Mouse (Mus musculus): ENCODE data around the gene Actn2. TPM values are rescaled to one million over a fixed set of nuclear protein-coding genes. Genes with fewer than 3 reads are reported as not detected.

The Actn2 gene
- polyA plus RNA-seq, 1 experiment from 2014 or later, result 1.7 TPM

GRCm38 (mm10) chr13:12327577-12327976 is 13.0 kb downstream of the Actn2 start:
- Histone ChIP-seq H3K27ac (ENCODE audit: low read depth, low read length) (no peak overlapping the region), H3K36me3 (ENCODE audit: control insufficient read depth, insufficient read depth, low read length) (no peaks in the 10 kb centered on the region), H3K9me3 (ENCODE audit: control insufficient read depth, low read length) (no peaks in the 10 kb centered on the region), H3K4me3 (ENCODE audit: low read length) (no peak overlapping the region), H3K9ac (ENCODE audit: low read depth, low read length) (no peak overlapping the region), H3K4me2 (replicated peaks; ENCODE audit: low read depth, low read length) (no peak overlapping the region), H3K4me1 (ENCODE audit: control insufficient read depth, insufficient read depth, low read length) (no peaks in the 10 kb centered on the region), H3K27me3 (ENCODE audit: control insufficient read depth, insufficient read depth, low read length) (no peaks in the 10 kb centered on the region)
- ATAC-seq (ENCODE audit: low FRiP score, low TSS enrichment), result no peak
- WGBS, result 92% methylated on average over 6 of the region's 6 CpGs

DNA sequence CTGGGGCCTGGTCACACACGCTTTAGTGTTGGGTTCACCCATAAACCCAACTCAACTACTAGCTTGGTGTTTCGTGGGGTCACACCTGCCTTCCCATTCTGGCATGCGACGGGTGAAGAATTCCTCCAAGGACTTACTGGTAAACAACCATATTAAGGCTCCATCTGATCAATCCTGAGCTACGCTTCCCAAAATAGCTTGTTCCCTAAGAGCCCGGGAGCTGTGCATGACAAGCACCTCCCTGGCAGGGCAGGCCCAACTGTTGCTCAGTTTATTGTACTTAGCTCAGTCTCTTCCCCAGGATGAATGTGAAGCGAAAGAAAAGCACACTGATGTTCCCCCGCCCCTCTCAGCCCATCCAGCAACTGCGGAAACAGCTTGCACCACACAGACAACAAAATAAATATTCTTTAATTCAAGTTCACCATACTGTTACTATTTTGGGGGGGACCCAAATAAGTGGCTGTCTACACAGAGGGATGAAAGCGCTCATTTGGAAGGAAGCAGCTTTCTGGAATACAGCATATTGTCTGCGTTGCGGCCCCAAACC is 17.4 kb downstream of the Actn2 start:
- Histone ChIP-seq H3K4me2 (replicated peaks; ENCODE audit: low read depth, low read length) (no peak overlapping the region), H3K4me3 (ENCODE audit: low read length) (no peak overlapping the region), H3K27me3 (ENCODE audit: control insufficient read depth, insufficient read depth, low read length) (no peaks in the 10 kb centered on the region), H3K9me3 (ENCODE audit: control insufficient read depth, low read length) (no peaks in the 10 kb centered on the region), H3K4me1 (ENCODE audit: control insufficient read depth, insufficient read depth, low read length) (no peaks in the 10 kb centered on the region), H3K9ac (ENCODE audit: low read depth, low read length) (no peak overlapping the region), H3K27ac (ENCODE audit: low read depth, low read length) (no peak overlapping the region), H3K36me3 (ENCODE audit: control insufficient read depth, insufficient read depth, low read length) (no peaks in the 10 kb centered on the region)
- WGBS, result 90% methylated on average over 12 of the region's 12 CpGs
- ATAC-seq (ENCODE audit: low FRiP score, low TSS enrichment), result no peak

DNA sequence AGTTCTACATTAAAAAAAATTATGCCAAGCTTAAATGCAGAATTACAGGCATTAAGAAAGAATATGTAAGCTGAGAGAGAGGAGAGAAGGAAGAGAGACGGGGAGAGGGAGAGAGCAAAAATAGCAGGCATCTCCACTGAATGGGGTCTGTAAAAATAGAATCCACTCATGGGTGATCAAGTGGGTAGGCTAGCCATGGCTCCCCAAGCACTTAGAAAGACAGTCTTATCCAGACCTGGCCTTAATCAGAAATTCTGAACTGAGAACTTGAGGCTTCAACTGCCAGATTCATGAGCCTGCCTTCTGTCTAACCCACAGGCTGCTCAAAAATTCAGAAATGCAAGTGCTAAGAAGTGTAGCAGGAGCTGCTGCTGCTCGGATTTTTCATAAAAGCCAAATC is 20.4 kb downstream of the Actn2 start:
- WGBS, result 67% methylated on average over 2 of the region's 2 CpGs

DNA sequence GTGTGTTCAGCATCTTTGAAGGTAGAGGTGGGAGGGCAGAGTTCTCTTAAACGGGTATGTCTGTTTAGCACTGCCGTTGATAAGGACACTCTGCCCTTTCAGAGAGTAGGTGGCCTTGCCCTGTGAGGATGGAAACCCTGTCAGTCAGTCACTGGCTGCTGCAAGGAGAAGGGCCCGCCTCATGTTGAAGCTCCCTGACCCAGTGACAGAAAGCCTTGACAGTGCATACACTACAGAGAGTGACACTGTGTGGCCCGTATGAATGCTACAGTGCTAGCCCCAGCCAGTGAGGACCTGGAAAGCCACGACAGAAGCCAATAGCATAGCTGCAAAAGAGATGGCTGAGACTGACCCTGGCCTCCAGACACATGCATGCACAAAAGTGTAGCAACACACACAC is 22.5 kb downstream of the Actn2 start:
- WGBS, result 75% methylated on average over 5 of the region's 5 CpGs
- Histone ChIP-seq H3K4me1 (ENCODE audit: control insufficient read depth, insufficient read depth, low read length) (no peaks in the 10 kb centered on the region), H3K27ac (ENCODE audit: low read depth, low read length) (no peak overlapping the region), H3K9ac (ENCODE audit: low read depth, low read length) (no peak overlapping the region), H3K9me3 (ENCODE audit: control insufficient read depth, low read length) (no peaks in the 10 kb centered on the region), H3K36me3 (ENCODE audit: control insufficient read depth, insufficient read depth, low read length) (no peaks in the 10 kb centered on the region), H3K4me3 (ENCODE audit: low read length) (no peak overlapping the region), H3K4me2 (replicated peaks; ENCODE audit: low read depth, low read length) (no peak overlapping the region), H3K27me3 (ENCODE audit: control insufficient read depth, insufficient read depth, low read length) (no peaks in the 10 kb centered on the region)
- no peak for ATAC-seq (ENCODE audit: low FRiP score, low TSS enrichment)

More for the DNA sequence above, 20.4 kb downstream of the Actn2 start:
- Histone ChIP-seq H3K9ac (ENCODE audit: low read depth, low read length) (no peak overlapping the region), H3K27ac (ENCODE audit: low read depth, low read length) (no peak overlapping the region), H3K27me3 (ENCODE audit: control insufficient read depth, insufficient read depth, low read length) (no peaks in the 10 kb centered on the region), H3K36me3 (ENCODE audit: control insufficient read depth, insufficient read depth, low read length) (no peaks in the 10 kb centered on the region), H3K4me1 (ENCODE audit: control insufficient read depth, insufficient read depth, low read length) (no peaks in the 10 kb centered on the region), H3K4me3 (ENCODE audit: low read length) (no peak overlapping the region), H3K4me2 (replicated peaks; ENCODE audit: low read depth, low read length) (no peak overlapping the region), H3K9me3 (ENCODE audit: control insufficient read depth, low read length) (no peaks in the 10 kb centered on the region)
- no peak for ATAC-seq (ENCODE audit: low FRiP score, low TSS enrichment)

DNA sequence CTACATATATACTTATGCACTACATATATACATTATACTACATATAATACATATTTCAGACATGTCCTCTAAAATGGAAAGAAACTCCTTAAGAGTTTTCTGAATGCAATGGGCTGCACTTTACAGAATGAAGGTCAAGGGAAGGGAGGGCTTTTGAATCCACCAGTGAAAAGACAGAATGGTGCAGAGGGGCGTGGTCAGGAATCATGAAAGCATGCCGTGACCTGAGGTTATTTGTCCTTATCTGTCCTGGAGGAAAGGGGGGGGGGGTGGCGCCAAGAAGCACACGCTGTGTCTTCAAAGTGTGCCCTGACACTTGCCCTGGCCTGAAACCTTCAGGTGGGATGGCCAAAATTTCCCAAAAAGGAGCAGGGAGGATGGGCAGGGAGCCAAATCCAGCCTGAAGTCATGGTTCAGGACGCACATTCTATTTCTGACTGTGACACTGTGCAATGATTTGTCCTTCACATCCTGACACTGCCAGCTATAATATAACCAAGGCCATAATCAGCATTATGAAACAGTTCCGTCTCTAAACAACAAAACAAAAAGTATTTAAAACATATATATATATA is 23.3 kb downstream of the Actn2 start:
- no peaks in the 10 kb centered on the region for H3K9me3 ChIP-seq (ENCODE audit: control insufficient read depth, low read length)
- no peaks in the 10 kb centered on the region for H3K36me3 ChIP-seq (ENCODE audit: control insufficient read depth, insufficient read depth, low read length)
- no peak overlapping the region for H3K9ac ChIP-seq (ENCODE audit: low read depth, low read length)
- H3K27ac ChIP-seq (ENCODE audit: low read depth, low read length), result no peak overlapping the region
- H3K4me2 ChIP-seq (replicated peaks; ENCODE audit: low read depth, low read length), result no peak overlapping the region
- H3K4me1 ChIP-seq (ENCODE audit: control insufficient read depth, insufficient read depth, low read length), result no peaks in the 10 kb centered on the region
- ATAC-seq (ENCODE audit: low FRiP score, low TSS enrichment), result no peak
- WGBS, result 74% methylated on average over 6 of the region's 6 CpGs
- no peaks in the 10 kb centered on the region for H3K27me3 ChIP-seq (ENCODE audit: control insufficient read depth, insufficient read depth, low read length)
- H3K4me3 ChIP-seq (ENCODE audit: low read length), result no peak overlapping the region

DNA sequence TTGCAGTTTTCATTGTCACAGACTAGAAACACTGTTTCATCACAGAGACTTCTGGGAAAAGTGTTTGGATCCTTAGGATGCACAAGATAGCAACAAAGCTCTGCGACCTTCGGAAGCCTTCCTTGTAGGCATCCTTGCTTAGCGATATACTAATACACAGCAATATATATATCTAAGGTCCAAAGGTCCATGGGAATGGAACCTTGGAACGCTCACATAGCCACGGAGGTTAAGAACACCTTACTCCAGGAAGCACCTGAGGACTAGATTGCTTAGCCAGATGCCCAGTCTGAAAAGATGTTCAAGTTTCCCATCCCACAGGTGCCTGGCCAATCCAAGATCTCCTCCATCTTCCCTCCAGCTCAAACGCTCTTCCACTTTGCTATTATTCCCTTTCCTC is 26.4 kb downstream of the Actn2 start:
- no peak overlapping the region for H3K9ac ChIP-seq (ENCODE audit: low read depth, low read length)
- no peak overlapping the region for H3K4me2 ChIP-seq (replicated peaks; ENCODE audit: low read depth, low read length)
- H3K4me3 ChIP-seq (ENCODE audit: low read length), result no peak overlapping the region
- no peaks in the 10 kb centered on the region for H3K36me3 ChIP-seq (ENCODE audit: control insufficient read depth, insufficient read depth, low read length)
- H3K27ac ChIP-seq (ENCODE audit: low read depth, low read length), result no peak overlapping the region
- ATAC-seq (ENCODE audit: low FRiP score, low TSS enrichment), result no peak
- no peaks in the 10 kb centered on the region for H3K9me3 ChIP-seq (ENCODE audit: control insufficient read depth, low read length)
- no peaks in the 10 kb centered on the region for H3K27me3 ChIP-seq (ENCODE audit: control insufficient read depth, insufficient read depth, low read length)
- no peaks in the 10 kb centered on the region for H3K4me1 ChIP-seq (ENCODE audit: control insufficient read depth, insufficient read depth, low read length)
- 95% methylated on average over 6 of the region's 6 CpGs for WGBS

GRCm38 (mm10) chr13:12311930-12312492 is 28.5 kb downstream of the Actn2 start:
- ATAC-seq (ENCODE audit: low FRiP score, low TSS enrichment), result no peak
- Histone ChIP-seq H3K27ac (ENCODE audit: low read depth, low read length) (no peak overlapping the region), H3K9me3 (ENCODE audit: control insufficient read depth, low read length) (no peaks in the 10 kb centered on the region), H3K4me2 (replicated peaks; ENCODE audit: low read depth, low read length) (no peak overlapping the region), H3K4me1 (ENCODE audit: control insufficient read depth, insufficient read depth, low read length) (no peaks in the 10 kb centered on the region), H3K4me3 (ENCODE audit: low read length) (no peak overlapping the region), H3K9ac (ENCODE audit: low read depth, low read length) (no peak overlapping the region), H3K36me3 (ENCODE audit: control insufficient read depth, insufficient read depth, low read length) (no peaks in the 10 kb centered on the region), H3K27me3 (ENCODE audit: control insufficient read depth, insufficient read depth, low read length) (no peaks in the 10 kb centered on the region)
- WGBS, result 72% methylated on average over 10 of the region's 10 CpGs

DNA sequence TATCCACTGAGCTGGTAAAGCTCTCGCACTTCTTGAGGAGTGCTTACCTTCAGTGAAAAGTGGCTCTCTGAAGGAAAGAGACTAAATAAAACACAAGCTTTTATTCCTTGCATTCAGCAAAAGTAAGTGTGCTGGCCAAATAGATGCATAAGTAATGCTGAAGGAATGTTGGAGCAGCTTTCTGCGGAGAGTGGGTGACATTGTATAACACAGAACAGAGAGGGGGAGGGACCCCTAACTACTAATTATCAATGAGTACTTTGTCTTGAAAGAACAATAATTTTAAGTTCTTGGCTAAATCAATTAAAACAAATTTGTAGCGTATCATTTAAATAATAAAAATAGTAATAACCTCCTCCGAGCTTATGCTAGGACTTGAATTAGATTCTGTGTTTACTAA is 29.2 kb downstream of the Actn2 start:
- Histone ChIP-seq H3K27me3 (ENCODE audit: control insufficient read depth, insufficient read depth, low read length) (no peaks in the 10 kb centered on the region), H3K4me3 (ENCODE audit: low read length) (no peak overlapping the region), H3K36me3 (ENCODE audit: control insufficient read depth, insufficient read depth, low read length) (no peaks in the 10 kb centered on the region), H3K9me3 (ENCODE audit: control insufficient read depth, low read length) (no peaks in the 10 kb centered on the region), H3K27ac (ENCODE audit: low read depth, low read length) (no peak overlapping the region), H3K4me2 (replicated peaks; ENCODE audit: low read depth, low read length) (no peak overlapping the region), H3K9ac (ENCODE audit: low read depth, low read length) (no peak overlapping the region), H3K4me1 (ENCODE audit: control insufficient read depth, insufficient read depth, low read length) (no peaks in the 10 kb centered on the region)
- no peak for ATAC-seq (ENCODE audit: low FRiP score, low TSS enrichment)
- WGBS, result 87% methylated on average over 4 of the region's 4 CpGs

- Histone ChIP-seq H3K4me3 (ENCODE audit: low read length) (no peak overlapping the region), H3K27ac (ENCODE audit: low read depth, low read length) (no peak overlapping the region), H3K9me3 (ENCODE audit: control insufficient read depth, low read length) (no peaks in the 10 kb centered on the region), H3K4me2 (replicated peaks; ENCODE audit: low read depth, low read length) (no peak overlapping the region), H3K36me3 (ENCODE audit: control insufficient read depth, insufficient read depth, low read length) (no peaks in the 10 kb centered on the region), H3K27me3 (ENCODE audit: control insufficient read depth, insufficient read depth, low read length) (no peaks in the 10 kb centered on the region), H3K9ac (ENCODE audit: low read depth, low read length) (no peak overlapping the region), H3K4me1 (ENCODE audit: control insufficient read depth, insufficient read depth, low read length) (no peaks in the 10 kb centered on the region)
- ATAC-seq (ENCODE audit: low FRiP score, low TSS enrichment), result no peak
- 95% methylated on average over 3 of the region's 3 CpGs for WGBS
Observed at GRCm38 (mm10) chr13:12309446-12309845, 31.1 kb downstream of the Actn2 start.

Measured in kidney, embryonic 14.5 days (tissue).